Mouse (Mus musculus) liver, embryonic 13.5 days (tissue): Measurements from ENCODE around the gene Stub1. TPM values are rescaled to one million over a fixed set of nuclear protein-coding genes. Genes with fewer than 3 reads are reported as not detected.

Experiments used
- ATAC-seq: fragments of 200-750 bp; cut with Nextera tagmentation; 2 replicates; pipeline ENCODE4 v1.8.0; 2017; ENCODE audit warnings: low read depth, mild to moderate bottlenecking, moderate number of reproducible peaks, moderate library complexity
- DNase-seq: peaks from one replicate; pipeline ENCODE4 v3.0.0; 2022
- H3K27ac ChIP-seq: fragments of 300-500 bp; sonication (generic); 2 replicates; pipeline ENCODE4 v1.5.1; 2015; ENCODE audit warnings: moderate library complexity, mild to moderate bottlenecking, inconsistent platforms
- H3K27me3 ChIP-seq: fragments of 300-500 bp; sonication (generic); 2 replicates; pipeline ENCODE4 v1.6.1; 2015; ENCODE audit warnings: mild to moderate bottlenecking, inconsistent platforms
- H3K36me3 ChIP-seq: fragments of 300-500 bp; sonication (generic); 2 replicates; pipeline ENCODE4 v1.6.1; 2015; ENCODE audit warnings: mild to moderate bottlenecking, inconsistent platforms
- H3K4me1 ChIP-seq: fragments of 300-500 bp; sonication (generic); replicated peaks from 2 replicates; pipeline ENCODE4 v1.6.1; 2015; ENCODE audit warnings: inconsistent platforms
- H3K4me2 ChIP-seq: fragments of 300-500 bp; sonication (generic); 2 replicates; pipeline ENCODE4 v1.6.1; 2015; ENCODE audit warnings: inconsistent platforms, mild to moderate bottlenecking, moderate library complexity
- H3K4me3 ChIP-seq: fragments of 300-500 bp; sonication (generic); replicated peaks from 2 replicates; pipeline ENCODE4 v1.5.1; 2015; ENCODE audit warnings: mild to moderate bottlenecking, inconsistent platforms
- H3K9ac ChIP-seq: fragments of 300-500 bp; sonication (generic); 2 replicates; pipeline ENCODE4 v1.6.1; 2015; ENCODE audit warnings: mild to moderate bottlenecking, inconsistent platforms
- H3K9me3 ChIP-seq: fragments of 300-500 bp; sonication (generic); replicated peaks from 2 replicates; pipeline ENCODE4 v1.6.1; 2016; ENCODE audit warnings: inconsistent platforms
- WGBS: fragments of 180-500 bp; shearing (Covaris S2); methylation state at CpG from one replicate; pipeline ENCODE4 v1.1.7; 2015; ENCODE audit not compliant: insufficient replicate concordance; 5-methylcytosine and 5-hydroxymethylcytosine counted together
- polyA plus RNA-seq: library from polyadenylated mRNA; unstranded; fragments of >200 nt; fragmentation: Nextera tagmentation; extraction: Ambion mirVana; gene quantifications from 2 replicates; pipeline ENCODE4 v1.2.1, GENCODE M21; 2015

Gene Stub1
- polyA plus RNA-seq, 1 experiment from 2014 or later, result 130 TPM

DNA sequence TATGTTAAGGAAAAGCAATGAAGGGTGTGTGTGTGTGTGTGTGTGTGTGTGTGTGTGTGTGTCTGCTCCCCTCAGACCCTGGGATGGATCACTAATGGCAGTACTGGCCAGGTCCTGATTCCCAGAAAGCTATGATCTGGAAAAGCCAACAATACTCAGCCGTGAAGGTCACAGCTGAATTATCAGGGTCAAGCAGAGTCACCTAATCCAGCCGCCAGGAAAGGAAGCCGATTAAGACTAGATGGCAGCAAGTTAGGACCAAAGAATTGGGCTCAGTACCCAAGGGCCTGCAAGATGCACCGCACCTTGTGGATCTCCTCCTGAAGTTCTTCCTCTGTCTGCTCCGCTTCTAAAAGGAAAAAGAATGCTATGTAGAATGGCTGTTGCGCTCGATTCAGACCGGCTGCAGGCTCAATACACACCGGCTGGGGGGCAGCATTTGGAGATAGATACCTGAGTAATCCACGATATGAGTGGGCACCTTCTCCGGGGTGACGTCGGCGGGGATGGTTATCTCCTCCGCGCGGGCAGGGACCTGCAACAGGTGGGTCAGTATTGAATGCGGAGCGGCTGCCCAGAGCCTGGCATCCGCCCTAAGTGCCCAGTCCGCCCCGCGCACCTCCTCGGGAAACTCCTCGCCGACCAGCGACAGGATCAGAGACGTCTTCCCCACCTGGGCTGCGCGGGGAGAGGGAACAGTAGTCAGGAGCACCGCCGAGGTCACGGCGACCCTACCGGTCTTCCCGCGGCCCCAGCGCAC is 10.6 kb upstream of the Stub1 start:
- no peak for DNase-seq
- Histone ChIP-seq H3K27ac (peak overlapping the region; percentile 86), H3K4me3 (peak overlapping the region; percentile 74), H3K36me3 (peaks cover 85% of the 10 kb centered on the region), H3K4me2 (peak overlapping the region; percentile 87), H3K4me1 (peaks cover 46% of the 10 kb centered on the region), H3K9me3 (no peaks in the 10 kb centered on the region), H3K27me3 (no peaks in the 10 kb centered on the region), H3K9ac (peak overlapping the region; percentile 81)
- 1% methylated on average over 38 of the region's 38 CpGs for WGBS
- ATAC-seq, result peak; percentile 39

GRCm38 (mm10) chr17:25843122-25843521 is 9.9 kb upstream of the Stub1 start:
- Histone ChIP-seq H3K4me2 (peak overlapping the region; percentile 87), H3K36me3 (peaks cover 84% of the 10 kb centered on the region), H3K27ac (peak overlapping the region; percentile 86), H3K27me3 (no peaks in the 10 kb centered on the region), H3K4me1 (peaks cover 51% of the 10 kb centered on the region), H3K9me3 (no peaks in the 10 kb centered on the region), H3K9ac (peak overlapping the region; percentile 81), H3K4me3 (peak overlapping the region; percentile 74)
- DNase-seq, result no peak
- no peak for ATAC-seq
- WGBS, result 84% methylated on average over 4 of the region's 4 CpGs

DNA sequence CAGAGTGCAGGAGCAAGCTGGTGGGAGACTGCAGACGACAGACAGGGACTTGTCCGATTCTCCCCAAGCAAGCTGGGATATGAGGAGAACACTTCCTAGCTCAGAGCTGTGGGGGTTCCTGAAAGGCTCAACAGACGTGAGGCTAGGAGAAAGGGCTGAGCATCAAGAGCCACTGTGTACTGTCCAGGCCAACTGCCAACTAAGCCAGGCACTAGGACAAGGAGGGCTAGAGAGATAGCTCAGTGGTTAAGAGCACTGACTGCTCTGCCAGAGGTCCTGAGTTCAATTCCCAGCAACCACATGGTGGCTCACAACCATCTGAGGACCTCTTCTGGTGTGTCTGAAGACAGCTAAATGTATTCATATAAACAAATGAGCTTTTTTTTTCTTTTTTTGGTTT is 9.3 kb upstream of the Stub1 start:
- Histone ChIP-seq H3K36me3 (peaks cover 85% of the 10 kb centered on the region), H3K9me3 (no peaks in the 10 kb centered on the region), H3K9ac (peak overlapping the region; percentile 33; the same call in 1 of the 2 replicates), H3K27ac (no peak overlapping the region; the same call in none of the 2 replicates), H3K27me3 (no peaks in the 10 kb centered on the region), H3K4me3 (no peak overlapping the region), H3K4me2 (peak overlapping the region; percentile 87), H3K4me1 (peaks cover 57% of the 10 kb centered on the region)
- ATAC-seq (no peak), DNase-seq (no peak)
- WGBS, result 79% methylated on average over 3 of the region's 3 CpGs

- peak within 1 kb of the TSS; percentile 87; the same call in 1 of the 2 replicates for H3K4me2 ChIP-seq
- H3K9me3 ChIP-seq, result no peaks in the 10 kb centered on the region
- no peaks in the 10 kb centered on the region for H3K27me3 ChIP-seq
- H3K36me3 ChIP-seq, result peaks cover 76% of the 10 kb centered on the region
- DNase-seq (no peak), ATAC-seq (no peak)
- 92% methylated on average over 20 of the region's 22 CpGs for whole genome bisulfite sequencing
- peaks cover 69% of the 10 kb centered on the region for H3K4me1 ChIP-seq
- peak within 1 kb of the TSS; percentile 33; the same call in 1 of the 2 replicates for H3K9ac ChIP-seq
- H3K27ac ChIP-seq, result no peak within 1 kb of the TSS; the same call in none of the 2 replicates
- no peak within 1 kb of the TSS for H3K4me3 ChIP-seq
Measured at GRCm38 (mm10) chr17:25841117-25841880, 8.1 kb upstream of the Stub1 start, which contains the start of gene Gm20683. Gene Gm20683, minus strand, starts transcription at chr17:25841763.

- WGBS, result 90% methylated on average over 6 of the region's 6 CpGs
- H3K27me3 ChIP-seq, result no peaks in the 10 kb centered on the region
- H3K36me3 ChIP-seq, result peaks cover 72% of the 10 kb centered on the region
- H3K4me1 ChIP-seq, result peaks cover 77% of the 10 kb centered on the region
- no peaks in the 10 kb centered on the region for H3K9me3 ChIP-seq
- H3K4me3 ChIP-seq, result no peak overlapping the region
- H3K4me2 ChIP-seq, result no peak overlapping the region
- DNase-seq (no peak), ATAC-seq (no peak)
- H3K9ac ChIP-seq, result 0 out of 2 replicates have a peak overlapping the region, but pooled peaks have one; percentile 5
- no peak overlapping the region for H3K27ac ChIP-seq
Measured at GRCm38 (mm10) chr17:25840519-25840918, 7.3 kb upstream of the Stub1 start.

GRCm38 (mm10) chr17:25839455-25840235 is 6.4 kb upstream of the Stub1 start:
- peak overlapping the region; percentile 50 for H3K27ac ChIP-seq
- ATAC-seq (no peak), DNase-seq (no peak)
- H3K27me3 ChIP-seq, result no peaks in the 10 kb centered on the region
- peaks cover 74% of the 10 kb centered on the region for H3K36me3 ChIP-seq
- H3K9me3 ChIP-seq, result no peaks in the 10 kb centered on the region
- H3K4me1 ChIP-seq, result peaks cover 78% of the 10 kb centered on the region
- no peak overlapping the region for H3K4me3 ChIP-seq
- H3K9ac ChIP-seq, result no peak overlapping the region; the same call in 1 of the 2 replicates
- H3K4me2 ChIP-seq, result peak overlapping the region; percentile 9; the same call in 1 of the 2 replicates
- WGBS, result 80% methylated on average over 14 of the region's 14 CpGs

DNA sequence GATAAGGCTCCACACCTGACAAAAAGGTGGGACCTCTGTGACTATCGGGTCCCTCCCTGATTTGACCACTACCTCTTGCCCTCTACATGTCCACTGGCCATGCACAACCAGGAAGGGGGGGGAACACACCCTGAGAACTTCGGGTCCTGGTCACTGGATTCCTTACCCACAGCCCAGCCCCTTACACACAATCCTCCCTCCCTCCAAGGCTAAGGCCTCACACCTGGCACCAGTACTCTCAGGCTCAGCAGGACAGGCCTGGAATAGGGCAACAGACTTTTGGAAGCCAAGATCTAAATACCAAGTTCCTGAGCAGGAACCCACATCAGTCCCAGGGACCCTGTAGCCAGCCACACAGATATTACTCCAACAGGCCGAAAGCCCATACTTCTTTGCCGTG is 5.7 kb upstream of the Stub1 start:
- H3K27ac ChIP-seq, result peak overlapping the region; percentile 50; the same call in 1 of the 2 replicates
- peaks cover 76% of the 10 kb centered on the region for H3K36me3 ChIP-seq
- WGBS, result 71% methylated on average over 4 of the region's 4 CpGs
- H3K27me3 ChIP-seq, result no peaks in the 10 kb centered on the region
- DNase-seq, result no peak
- H3K4me3 ChIP-seq, result no peak overlapping the region
- no peaks in the 10 kb centered on the region for H3K9me3 ChIP-seq
- H3K4me2 ChIP-seq, result no peak overlapping the region
- peaks cover 83% of the 10 kb centered on the region for H3K4me1 ChIP-seq
- H3K9ac ChIP-seq, result no peak overlapping the region; the same call in 1 of the 2 replicates
- no peak for ATAC-seq

GRCm38 (mm10) chr17:25837533-25837932 is 4.3 kb upstream of the Stub1 start:
- H3K4me1 ChIP-seq, result peaks cover 74% of the 10 kb centered on the region
- ATAC-seq (no peak), DNase-seq (no peak)
- 52% methylated on average over 3 of the region's 3 CpGs for WGBS
- H3K9me3 ChIP-seq, result no peaks in the 10 kb centered on the region
- H3K27ac ChIP-seq, result peak overlapping the region; percentile 47; the same call in 1 of the 2 replicates
- H3K9ac ChIP-seq, result peak overlapping the region; percentile 61
- H3K27me3 ChIP-seq, result no peaks in the 10 kb centered on the region
- H3K4me3 ChIP-seq, result no peak overlapping the region
- peaks cover 67% of the 10 kb centered on the region for H3K36me3 ChIP-seq
- no peak overlapping the region for H3K4me2 ChIP-seq

DNA sequence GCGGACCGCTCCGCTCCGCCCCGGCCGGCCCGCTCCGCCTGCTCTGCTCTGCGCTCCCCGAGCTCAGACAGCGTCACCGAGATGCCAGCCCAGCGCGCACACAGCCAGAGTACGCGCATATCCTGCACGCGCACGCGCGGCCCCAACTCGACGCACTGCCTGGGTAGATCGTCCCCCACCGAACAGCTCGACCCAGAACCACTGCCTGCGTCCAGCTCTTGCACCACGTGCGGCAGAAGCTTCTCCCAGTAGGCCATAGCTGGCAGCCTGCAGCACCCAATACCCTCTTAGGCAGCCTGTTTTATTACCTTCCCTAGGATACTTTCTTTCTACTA is 3.8 kb upstream of the Stub1 start, which contains the start of gene Rhbdl1:
Rhbdl1 (minus strand) TSS at position 220 of the 335 bp plus-strand sequence.
- no peaks in the 10 kb centered on the region for H3K9me3 ChIP-seq
- H3K36me3 ChIP-seq, result peaks cover 62% of the 10 kb centered on the region
- H3K27ac ChIP-seq, result peak within 1 kb of the TSS; percentile 47
- peak within 1 kb of the TSS; percentile 43 for H3K4me3 ChIP-seq
- DNase-seq, result no peak
- ATAC-seq, result no peak
- peak within 1 kb of the TSS; percentile 61 for H3K9ac ChIP-seq
- peak within 1 kb of the TSS; percentile 73 for H3K4me2 ChIP-seq
- H3K27me3 ChIP-seq, result no peaks in the 10 kb centered on the region
- WGBS, result 10% methylated on average over 28 of the region's 29 CpGs
- peaks cover 73% of the 10 kb centered on the region for H3K4me1 ChIP-seq

- ATAC-seq, result no peak
- peak overlapping the region; percentile 43 for H3K4me3 ChIP-seq
- no peaks in the 10 kb centered on the region for H3K9me3 ChIP-seq
- peaks cover 62% of the 10 kb centered on the region for H3K36me3 ChIP-seq
- H3K4me1 ChIP-seq, result peaks cover 78% of the 10 kb centered on the region
- 26% methylated on average over 23 of the region's 23 CpGs for WGBS
- peak overlapping the region; percentile 61 for H3K9ac ChIP-seq
- no peak for DNase-seq
- no peaks in the 10 kb centered on the region for H3K27me3 ChIP-seq
- peak overlapping the region; percentile 73 for H3K4me2 ChIP-seq
- H3K27ac ChIP-seq, result no peak overlapping the region; the same call in 1 of the 2 replicates
Measured at GRCm38 (mm10) chr17:25836397-25837075, 3.3 kb upstream of the Stub1 start.
